Mouse (Mus musculus): ENCODE results near the gene Ppp1r16b. TPM values are rescaled to one million over a fixed set of nuclear protein-coding genes. Genes with fewer than 3 reads are reported as not detected.

The Ppp1r16b gene
- polyA plus RNA-seq, 1 experiment, result 5.3 TPM

GRCm38 (mm10) chr2:158677946-158678345, 12.7 kb downstream of the Ppp1r16b start:
- TF ChIP-seq POLR2A (IDR thresholded peaks at IDR 0.05; ENCODE audit: borderline replicate concordance, control insufficient read depth, low read depth, low read length), result no peak
- WGBS, result 20% methylated on average over 8 of the region's 8 CpGs

GRCm38 (mm10) chr2:158679091-158679490, 13.9 kb downstream of the Ppp1r16b start:
- H3K4me3 ChIP-seq (replicated peaks; ENCODE audit: control insufficient read depth, low read depth, low read length), result no peak overlapping the region
- H3K27ac ChIP-seq (ENCODE audit: control insufficient read depth, insufficient read depth, low read depth, low read length, poor library complexity), result no peak overlapping the region
- TF ChIP-seq CTCF (IDR thresholded peaks at IDR 0.05; ENCODE audit: control insufficient read depth, insufficient read depth, low read length) (no peak), POLR2A (IDR thresholded peaks at IDR 0.05; ENCODE audit: borderline replicate concordance, control insufficient read depth, low read depth, low read length) (no peak)
- peaks cover 4% of the 10 kb centered on the region for H3K4me1 ChIP-seq (ENCODE audit: control insufficient read depth, insufficient read depth, low read length)
- 87% methylated on average over 7 of the region's 7 CpGs for WGBS

More at GRCm38 (mm10) chr2:158677946-158678345, 12.7 kb downstream of the Ppp1r16b start:
- H3K4me1 ChIP-seq (ENCODE audit: control insufficient read depth, insufficient read depth, low read length), result peaks cover 5% of the 10 kb centered on the region
- H3K27ac ChIP-seq (ENCODE audit: control insufficient read depth, insufficient read depth, low read depth, low read length, poor library complexity), result no peak overlapping the region
- no peak overlapping the region for H3K4me3 ChIP-seq (replicated peaks; ENCODE audit: control insufficient read depth, low read depth, low read length)

GRCm38 (mm10) chr2:158680357-158680889, 15.2 kb downstream of the Ppp1r16b start:
- WGBS, result 91% methylated on average over 10 of the region's 10 CpGs
- TF ChIP-seq CTCF (IDR thresholded peaks at IDR 0.05; ENCODE audit: control insufficient read depth, insufficient read depth, low read length) (no peak), POLR2A (IDR thresholded peaks at IDR 0.05; ENCODE audit: borderline replicate concordance, control insufficient read depth, low read depth, low read length) (no peak)

GRCm38 (mm10) chr2:158681714-158682113, 16.5 kb downstream of the Ppp1r16b start:
- Histone ChIP-seq H3K4me3 (replicated peaks; ENCODE audit: control insufficient read depth, low read depth, low read length) (no peak overlapping the region), H3K4me1 (ENCODE audit: control insufficient read depth, insufficient read depth, low read length) (peaks cover 4% of the 10 kb centered on the region), H3K27ac (ENCODE audit: control insufficient read depth, insufficient read depth, low read depth, low read length, poor library complexity) (no peak overlapping the region)
- TF ChIP-seq CTCF (IDR thresholded peaks at IDR 0.05; ENCODE audit: control insufficient read depth, insufficient read depth, low read length) (no peak), POLR2A (IDR thresholded peaks at IDR 0.05; ENCODE audit: borderline replicate concordance, control insufficient read depth, low read depth, low read length) (no peak)
- 83% methylated on average over 6 of the region's 6 CpGs for WGBS

More at GRCm38 (mm10) chr2:158680357-158680889, 15.2 kb downstream of the Ppp1r16b start:
- Histone ChIP-seq H3K4me1 (ENCODE audit: control insufficient read depth, insufficient read depth, low read length) (peaks cover 4% of the 10 kb centered on the region), H3K4me3 (replicated peaks; ENCODE audit: control insufficient read depth, low read depth, low read length) (no peak overlapping the region), H3K27ac (ENCODE audit: control insufficient read depth, insufficient read depth, low read depth, low read length, poor library complexity) (no peak overlapping the region)

GRCm38 (mm10) chr2:158682344-158683037, 17.3 kb downstream of the Ppp1r16b start:
- Histone ChIP-seq H3K27ac (ENCODE audit: control insufficient read depth, insufficient read depth, low read depth, low read length, poor library complexity) (peak overlapping the region; percentile 19; the same call in 1 of the 2 replicates), H3K4me1 (ENCODE audit: control insufficient read depth, insufficient read depth, low read length) (peaks cover 4% of the 10 kb centered on the region), H3K4me3 (replicated peaks; ENCODE audit: control insufficient read depth, low read depth, low read length) (no peak overlapping the region)
- WGBS, result 40% methylated on average over 11 of the region's 11 CpGs
- TF ChIP-seq POLR2A (IDR thresholded peaks at IDR 0.05; ENCODE audit: borderline replicate concordance, control insufficient read depth, low read depth, low read length) (no peak), CTCF (IDR thresholded peaks at IDR 0.05; ENCODE audit: control insufficient read depth, insufficient read depth, low read length) (no peak)

- H3K4me3 ChIP-seq (replicated peaks; ENCODE audit: control insufficient read depth, low read depth, low read length), result no peak overlapping the region
- no peak overlapping the region for H3K27ac ChIP-seq (ENCODE audit: control insufficient read depth, insufficient read depth, low read depth, low read length, poor library complexity)
- 6% methylated on average over 4 of the region's 4 CpGs for WGBS
- H3K4me1 ChIP-seq (ENCODE audit: control insufficient read depth, insufficient read depth, low read length), result peaks cover 4% of the 10 kb centered on the region
- TF ChIP-seq POLR2A (IDR thresholded peaks at IDR 0.05; ENCODE audit: borderline replicate concordance, control insufficient read depth, low read depth, low read length) (no peak), CTCF (IDR thresholded peaks at IDR 0.05; ENCODE audit: control insufficient read depth, insufficient read depth, low read length) (no peak)
Measured at GRCm38 (mm10) chr2:158683038-158683413, 17.8 kb downstream of the Ppp1r16b start.

- Histone ChIP-seq H3K4me1 (ENCODE audit: control insufficient read depth, insufficient read depth, low read length) (peaks cover 8% of the 10 kb centered on the region), H3K4me3 (replicated peaks; ENCODE audit: control insufficient read depth, low read depth, low read length) (no peak overlapping the region), H3K27ac (ENCODE audit: control insufficient read depth, insufficient read depth, low read depth, low read length, poor library complexity) (no peak overlapping the region)
- 76% methylated on average over 9 of the region's 9 CpGs for WGBS
- TF ChIP-seq CTCF (IDR thresholded peaks at IDR 0.05; ENCODE audit: control insufficient read depth, insufficient read depth, low read length) (no peak), POLR2A (IDR thresholded peaks at IDR 0.05; ENCODE audit: borderline replicate concordance, control insufficient read depth, low read depth, low read length) (no peak)
Measured at GRCm38 (mm10) chr2:158684247-158684843, 19.1 kb downstream of the Ppp1r16b start.

- TF ChIP-seq POLR2A (IDR thresholded peaks at IDR 0.05; ENCODE audit: borderline replicate concordance, control insufficient read depth, low read depth, low read length) (no peak), CTCF (IDR thresholded peaks at IDR 0.05; ENCODE audit: control insufficient read depth, insufficient read depth, low read length) (no peak)
- 90% methylated on average over 3 of the region's 3 CpGs for WGBS
- Histone ChIP-seq H3K4me1 (ENCODE audit: control insufficient read depth, insufficient read depth, low read length) (peaks cover 8% of the 10 kb centered on the region), H3K27ac (ENCODE audit: control insufficient read depth, insufficient read depth, low read depth, low read length, poor library complexity) (no peak overlapping the region), H3K4me3 (replicated peaks; ENCODE audit: control insufficient read depth, low read depth, low read length) (no peak overlapping the region)
Measured at GRCm38 (mm10) chr2:158684910-158685309, 19.7 kb downstream of the Ppp1r16b start.
